Comparison of ENCODE assay signal across 8 mouse cellular contexts in genomic region chr17:72918571-72919541, GRCm38 (mm10). TPM values are rescaled to one million over a fixed set of nuclear protein-coding genes. Genes with fewer than 3 reads are reported as not detected.
DNase-seq lines count a peak whose midpoint lies in the region; ATAC-seq and TF ChIP-seq lines count a peak whose summit lies in the region.

No protein-coding gene starts in this region.

- 0 out of 2 replicates have a peak, but pooled peaks cover 2% of the 10 kb centered on the region for H3K27me3 ChIP-seq in testis, adult 2 months (ENCODE audit: control insufficient read depth, insufficient read depth, low read length)
- H3K27me3 ChIP-seq in intestine, embryonic 15.5 days (replicated peaks): no peaks in the 10 kb centered on the region
- H3K27me3 ChIP-seq in liver, embryonic 12.5 days (replicated peaks): peaks cover 55% of the 10 kb centered on the region
- H3K27me3 ChIP-seq in stomach, embryonic 15.5 days (replicated peaks): no peaks in the 10 kb centered on the region

- no peak for DNase-seq in testis, postnatal 14 days (ENCODE audit: low spot score)
- peak; percentile 37 to 64 for DNase-seq in cerebellum, postnatal 4 days (ENCODE audit: low spot score in 2 of 2)
- peak; percentile 5 to 57 for DNase-seq in monocyte, adult 2 months (ENCODE audit: low read depth in 1 of 2, low spot score in 2 of 2)

- no peaks in the 10 kb centered on the region for H3K9me3 ChIP-seq in intestine, embryonic 15.5 days
- no peaks in the 10 kb centered on the region for H3K9me3 ChIP-seq in liver, embryonic 12.5 days (replicated peaks)
- no peaks in the 10 kb centered on the region for H3K9me3 ChIP-seq in stomach, embryonic 15.5 days

- peak overlapping the region; percentile 78 for H3K9ac ChIP-seq in intestine, embryonic 15.5 days
- peak overlapping the region; percentile 61 for H3K9ac ChIP-seq in liver, embryonic 12.5 days
- peak overlapping the region; percentile 81 for H3K9ac ChIP-seq in stomach, embryonic 15.5 days

- TF ChIP-seq CTCF in testis, adult 2 months (IDR thresholded peaks at IDR 0.05; ENCODE audit: control insufficient read depth, insufficient read depth, insufficient replicate concordance, low read depth, low read length): no peak

- no peak for TF ChIP-seq POLR2A in testis, adult 2 months (IDR thresholded peaks at IDR 0.05; ENCODE audit: control insufficient read depth, low read depth, low read length)

- peak; percentile 45 for ATAC-seq in granulocyte monocyte progenitor cell, adult 5-6 weeks (replicated peaks; ENCODE audit: poor library complexity, severe bottlenecking)
- ATAC-seq in intestine, embryonic 15.5 days: peak; percentile 60
- ATAC-seq in liver, embryonic 12.5 days: peak; percentile 33
- ATAC-seq in stomach, embryonic 15.5 days (ENCODE audit: insufficient read depth, low FRiP score, low read depth): peak; percentile 48; the same call in 1 of the 2 replicates

- H3K27ac ChIP-seq in testis, adult 2 months (ENCODE audit: control insufficient read depth, insufficient read depth, low read depth, low read length): peak overlapping the region; percentile 64
- H3K27ac ChIP-seq in intestine, embryonic 15.5 days: peak overlapping the region; percentile 83
- peak overlapping the region; percentile 51; the same call in 1 of the 2 replicates for H3K27ac ChIP-seq in liver, embryonic 12.5 days
- H3K27ac ChIP-seq in stomach, embryonic 15.5 days: peak overlapping the region; percentile 89

- H3K4me3 ChIP-seq in testis, adult 2 months (ENCODE audit: control insufficient read depth, low read depth, low read length): peak overlapping the region; percentile 66
- peak overlapping the region; percentile 64 for H3K4me3 ChIP-seq in intestine, embryonic 15.5 days (replicated peaks)
- H3K4me3 ChIP-seq in liver, embryonic 12.5 days: peak overlapping the region; percentile 61
- peak overlapping the region; percentile 75 for H3K4me3 ChIP-seq in stomach, embryonic 15.5 days (replicated peaks)

- H3K4me1 ChIP-seq in testis, adult 2 months (ENCODE audit: control insufficient read depth, insufficient read depth, low read length): peaks cover 17% of the 10 kb centered on the region
- H3K4me1 ChIP-seq in intestine, embryonic 15.5 days (replicated peaks): peaks cover 16% of the 10 kb centered on the region
- peaks cover 21% of the 10 kb centered on the region for H3K4me1 ChIP-seq in liver, embryonic 12.5 days
- peaks cover 19% of the 10 kb centered on the region; the same call in 1 of the 2 replicates for H3K4me1 ChIP-seq in stomach, embryonic 15.5 days

- under 1% methylated on average over 54 of the region's 54 CpGs for WGBS in intestine, embryonic 15.5 days
- under 1% methylated on average over 54 of the region's 54 CpGs for WGBS in liver, embryonic 12.5 days (ENCODE audit: insufficient replicate concordance)
- under 1% methylated on average over 53 of the region's 54 CpGs for WGBS in stomach, embryonic 15.5 days

- peak overlapping the region; percentile 97 for H3K4me2 ChIP-seq in intestine, embryonic 15.5 days (replicated peaks)
- H3K4me2 ChIP-seq in liver, embryonic 12.5 days: peak overlapping the region; percentile 86
- peak overlapping the region; percentile 91 for H3K4me2 ChIP-seq in stomach, embryonic 15.5 days

- no peaks in the 10 kb centered on the region for H3K36me3 ChIP-seq in testis, adult 2 months (ENCODE audit: control insufficient read depth, insufficient read depth, low read length)
- H3K36me3 ChIP-seq in intestine, embryonic 15.5 days: no peaks in the 10 kb centered on the region; the same call in 1 of the 2 replicates
- no peaks in the 10 kb centered on the region; the same call in 1 of the 2 replicates for H3K36me3 ChIP-seq in liver, embryonic 12.5 days
- 0 out of 2 replicates have a peak, but pooled peaks cover 10% of the 10 kb centered on the region for H3K36me3 ChIP-seq in stomach, embryonic 15.5 days

RNA-seq across cellular contexts. Expression of gene Lbh, which starts 0.8 kb away (rescaled TPM):
- polyA plus RNA-seq in testis, adult 2 months (2012; rRNA removed): 2.7 and 3.8 TPM in 2 replicates
- 21.9 and 23.5 TPM in 2 replicates for total RNA-seq in granulocyte monocyte progenitor cell, adult 5-6 weeks (2014; fragmentation: Nextera tagmentation)
- 20.9 and 21.8 TPM in 2 replicates for total RNA-seq in granulocyte monocyte progenitor cell, adult 5-6 weeks (2017)
- 5.2 and 6.1 TPM in 2 replicates for polyA plus RNA-seq in intestine, embryonic 15.5 days (2015; fragmentation: Nextera tagmentation; extraction: Ambion mirVana)
- 1.4 TPM in 2 replicates for polyA plus RNA-seq in liver, embryonic 12.5 days (2016; fragmentation: Nextera tagmentation; extraction: Ambion mirVana)
- 5.3 and 6.0 TPM in 2 replicates for polyA plus RNA-seq in stomach, embryonic 15.5 days (2015; fragmentation: Nextera tagmentation; extraction: Ambion mirVana)
